Mouse (Mus musculus): ENCODE results near the gene Lgalsl. TPM values are rescaled to one million over a fixed set of nuclear protein-coding genes. Genes with fewer than 3 reads are reported as not detected.

Gene Lgalsl
- total and polyA plus RNA-seq, 3 experiments, result 2.5 to 33.0 (median 21.2) TPM

DNA sequence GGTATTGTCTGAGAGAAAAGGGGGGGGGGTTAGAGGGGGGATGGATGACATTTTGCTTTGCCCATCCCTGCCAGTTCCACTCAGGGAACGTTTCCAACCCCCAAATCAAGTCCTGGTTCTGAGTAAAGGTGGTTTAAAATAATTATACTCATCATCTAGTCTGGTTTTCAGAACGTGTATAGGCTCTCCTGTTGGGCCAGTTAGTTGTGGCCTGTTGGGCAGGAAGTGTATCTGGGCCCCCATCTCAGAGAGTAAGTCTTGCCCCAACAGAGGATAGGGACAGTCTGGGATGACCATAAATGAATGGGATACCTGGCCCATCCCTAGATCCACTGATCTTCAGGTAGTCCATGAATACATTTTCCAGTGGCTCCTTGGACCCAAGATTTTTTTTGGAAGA is 48.2 kb downstream of the Lgalsl start:
- DNase-seq, result no peak

DNA sequence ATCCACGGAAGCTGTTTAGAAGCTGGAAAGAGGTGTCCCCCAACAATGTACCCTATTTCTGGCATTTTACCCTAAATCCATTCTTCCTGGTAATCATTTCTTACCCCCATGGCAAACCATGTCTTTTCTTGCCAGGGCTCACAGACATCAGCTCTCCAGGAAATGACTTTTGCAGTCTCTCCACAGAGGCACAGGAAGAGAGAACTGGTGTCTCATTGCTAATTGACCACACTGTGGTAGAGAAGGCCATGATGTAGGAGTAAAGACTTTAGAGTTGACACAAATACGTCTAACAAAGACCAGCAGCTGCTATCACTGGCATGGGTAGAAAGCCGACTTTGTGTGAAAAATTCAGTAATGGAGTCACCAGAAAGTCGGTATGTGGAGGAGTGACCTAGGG is 50.5 kb downstream of the Lgalsl start:
- DNase-seq, result no peak

DNA sequence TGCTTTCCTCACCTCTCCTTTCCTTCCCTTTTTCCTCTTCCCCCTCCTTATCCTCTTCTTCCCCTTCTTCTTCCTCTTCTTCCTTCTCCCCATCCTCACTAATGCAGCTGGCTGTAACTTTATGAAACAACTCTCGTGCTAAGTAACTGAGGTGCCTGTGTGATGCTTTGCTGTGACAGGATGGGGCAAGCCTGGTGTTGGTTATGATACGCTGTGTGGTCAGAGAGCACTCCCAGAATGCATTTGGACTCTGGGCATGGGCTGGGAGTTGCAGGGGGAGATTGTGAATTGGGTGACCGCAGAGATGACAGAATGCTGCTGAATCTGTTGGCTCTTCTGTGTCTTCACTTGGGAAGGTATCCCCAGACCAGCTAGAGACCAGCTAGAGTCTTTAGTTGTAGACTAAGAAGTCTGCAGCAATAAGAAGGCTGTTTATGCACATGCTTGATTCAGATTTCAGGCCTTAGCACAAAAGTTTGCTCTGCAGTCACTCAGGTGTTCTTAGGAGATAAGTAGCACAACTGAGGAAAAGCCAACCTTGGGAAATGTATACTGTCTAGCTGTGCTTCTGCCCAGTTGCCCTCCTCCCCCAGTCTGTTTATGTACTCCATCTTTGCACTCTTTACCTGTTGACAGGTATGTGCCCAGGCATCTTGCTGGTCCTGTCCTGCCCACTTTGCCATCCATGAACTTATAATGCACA is 51.8 kb downstream of the Lgalsl start:
- no peak for DNase-seq

- DNase-seq, result no peak
These were observed 52.6 kb downstream of the Lgalsl start for GRCm38 (mm10) chr11:20778298-20778697.

DNA sequence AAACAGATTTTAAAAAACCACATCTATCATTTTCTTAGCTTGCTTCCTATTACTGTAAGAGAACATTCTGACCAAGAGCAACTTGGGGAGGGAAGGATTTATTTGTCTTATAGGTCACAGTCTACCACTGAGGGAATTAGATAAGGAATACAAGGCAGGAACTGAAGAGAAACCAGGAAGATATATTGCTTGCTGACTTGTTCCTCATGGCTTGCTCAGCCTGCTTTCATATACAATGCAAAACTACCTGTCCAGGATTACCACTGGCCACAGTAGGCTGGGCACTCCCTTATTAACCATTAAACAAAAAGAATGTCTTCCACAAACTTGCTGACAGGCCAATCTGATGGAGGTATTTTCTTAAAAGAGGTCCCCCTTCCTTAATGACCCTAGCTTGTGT is 54.2 kb downstream of the Lgalsl start:
- DNase-seq, result no peak

Other genes starting within 250 kb of the Lgalsl start
- gene Aftph, start 89.5 kb downstream of the Lgalsl start, total RNA-seq (2021), result 10 to 100 TPM; 48.9 to 63.1 TPM
- gene Aftph, start 89.5 kb downstream of the Lgalsl start, polyA plus RNA-seq (2012; rRNA removed), result 12.1 and 24.4 TPM in 2 replicates